Mouse (Mus musculus): ENCODE results near the gene Acsf2.

Gene Acsf2

GRCm38 (mm10) chr11:94548041-94548784, 53.5 kb downstream of the Acsf2 start:
- H3K27me3 ChIP-seq (ENCODE audit: insufficient read depth, low read length): peaks cover 9% of the 10 kb centered on the region
- peak overlapping the region; percentile 88 for H3K4me3 ChIP-seq (replicated peaks; ENCODE audit: low read length)
- H3K36me3 ChIP-seq (ENCODE audit: insufficient read depth, low read length): no peaks in the 10 kb centered on the region
- H3K9me3 ChIP-seq (ENCODE audit: low read length): no peaks in the 10 kb centered on the region
- TF ChIP-seq POU5F1 (IDR thresholded peaks at IDR 0.05; ENCODE audit: borderline replicate concordance, low read length): no peak
- TF ChIP-seq CTCF (conservative IDR thresholded peaks at IDR 0.05; ENCODE audit: low read length): no peak
- no peak for TF ChIP-seq NANOG (IDR thresholded peaks at IDR 0.05; ENCODE audit: borderline replicate concordance, low read length)
- H3K4me1 ChIP-seq (replicated peaks; ENCODE audit: low read depth, low read length): peaks cover 26% of the 10 kb centered on the region

- TF ChIP-seq POU5F1 (IDR thresholded peaks at IDR 0.05; ENCODE audit: borderline replicate concordance, low read length): no peak
- Histone ChIP-seq H3K27me3 (ENCODE audit: insufficient read depth, low read length) (peaks cover 9% of the 10 kb centered on the region), H3K9me3 (ENCODE audit: low read length) (no peaks in the 10 kb centered on the region), H3K4me1 (replicated peaks; ENCODE audit: low read depth, low read length) (peaks cover 26% of the 10 kb centered on the region), H3K4me3 (replicated peaks; ENCODE audit: low read length) (no peak overlapping the region), H3K36me3 (ENCODE audit: insufficient read depth, low read length) (no peaks in the 10 kb centered on the region)
Measured at GRCm38 (mm10) chr11:94547271-94547670, 54.4 kb downstream of the Acsf2 start.

- peaks cover 9% of the 10 kb centered on the region for H3K27me3 ChIP-seq (ENCODE audit: insufficient read depth, low read length)
- H3K4me1 ChIP-seq (replicated peaks; ENCODE audit: low read depth, low read length): peaks cover 26% of the 10 kb centered on the region
- no peaks in the 10 kb centered on the region for H3K9me3 ChIP-seq (ENCODE audit: low read length)
- H3K36me3 ChIP-seq (ENCODE audit: insufficient read depth, low read length): no peaks in the 10 kb centered on the region
- H3K4me3 ChIP-seq (replicated peaks; ENCODE audit: low read length): no peak overlapping the region
- TF ChIP-seq POU5F1 (IDR thresholded peaks at IDR 0.05; ENCODE audit: borderline replicate concordance, low read length): no peak
- no peak for TF ChIP-seq CTCF (conservative IDR thresholded peaks at IDR 0.05; ENCODE audit: low read length)
- no peak for TF ChIP-seq NANOG (IDR thresholded peaks at IDR 0.05; ENCODE audit: borderline replicate concordance, low read length)
Measured at GRCm38 (mm10) chr11:94546381-94546780, 55.3 kb downstream of the Acsf2 start.

- Histone ChIP-seq H3K36me3 (ENCODE audit: insufficient read depth, low read length) (no peaks in the 10 kb centered on the region), H3K9me3 (ENCODE audit: low read length) (peaks cover 14% of the 10 kb centered on the region; the same call in 1 of the 2 replicates), H3K27me3 (ENCODE audit: insufficient read depth, low read length) (peaks cover 9% of the 10 kb centered on the region), H3K4me3 (replicated peaks; ENCODE audit: low read length) (no peak overlapping the region), H3K4me1 (replicated peaks; ENCODE audit: low read depth, low read length) (peaks cover 23% of the 10 kb centered on the region)
- no peak for TF ChIP-seq NANOG (IDR thresholded peaks at IDR 0.05; ENCODE audit: borderline replicate concordance, low read length)
- no peak for TF ChIP-seq POU5F1 (IDR thresholded peaks at IDR 0.05; ENCODE audit: borderline replicate concordance, low read length)
- no peak for TF ChIP-seq CTCF (conservative IDR thresholded peaks at IDR 0.05; ENCODE audit: low read length)
Measured at GRCm38 (mm10) chr11:94544422-94544821, 57.2 kb downstream of the Acsf2 start.

- peaks cover 9% of the 10 kb centered on the region for H3K27me3 ChIP-seq (ENCODE audit: insufficient read depth, low read length)
- H3K9me3 ChIP-seq (ENCODE audit: low read length): peaks cover 19% of the 10 kb centered on the region; the same call in 1 of the 2 replicates
- H3K4me3 ChIP-seq (replicated peaks; ENCODE audit: low read length): no peak overlapping the region
- peaks cover 20% of the 10 kb centered on the region for H3K4me1 ChIP-seq (replicated peaks; ENCODE audit: low read depth, low read length)
- no peaks in the 10 kb centered on the region for H3K36me3 ChIP-seq (ENCODE audit: insufficient read depth, low read length)
- TF ChIP-seq NANOG (IDR thresholded peaks at IDR 0.05; ENCODE audit: borderline replicate concordance, low read length) (no peak), CTCF (conservative IDR thresholded peaks at IDR 0.05; ENCODE audit: low read length) (peak; percentile 87)
Measured at GRCm38 (mm10) chr11:94543932-94544331, 57.7 kb downstream of the Acsf2 start.

- Histone ChIP-seq H3K9me3 (ENCODE audit: low read length) (peaks cover 21% of the 10 kb centered on the region; the same call in 1 of the 2 replicates), H3K4me3 (replicated peaks; ENCODE audit: low read length) (no peak overlapping the region), H3K36me3 (ENCODE audit: insufficient read depth, low read length) (no peaks in the 10 kb centered on the region), H3K4me1 (replicated peaks; ENCODE audit: low read depth, low read length) (peaks cover 21% of the 10 kb centered on the region), H3K27me3 (ENCODE audit: insufficient read depth, low read length) (peaks cover 5% of the 10 kb centered on the region)
- TF ChIP-seq NANOG (IDR thresholded peaks at IDR 0.05; ENCODE audit: borderline replicate concordance, low read length): no peak
- no peak for TF ChIP-seq CTCF (conservative IDR thresholded peaks at IDR 0.05; ENCODE audit: low read length)
- TF ChIP-seq POU5F1 (IDR thresholded peaks at IDR 0.05; ENCODE audit: borderline replicate concordance, low read length): no peak
Measured at GRCm38 (mm10) chr11:94543344-94543743, 58.3 kb downstream of the Acsf2 start.

GRCm38 (mm10) chr11:94542400-94542799, 59.3 kb downstream of the Acsf2 start:
- no peaks in the 10 kb centered on the region for H3K36me3 ChIP-seq (ENCODE audit: insufficient read depth, low read length)

GRCm38 (mm10) chr11:94539761-94540160, 61.9 kb downstream of the Acsf2 start:
- Histone ChIP-seq H3K27me3 (ENCODE audit: insufficient read depth, low read length) (0 out of 2 replicates have a peak, but pooled peaks cover 3% of the 10 kb centered on the region), H3K4me3 (replicated peaks; ENCODE audit: low read length) (no peak overlapping the region), H3K36me3 (ENCODE audit: insufficient read depth, low read length) (no peaks in the 10 kb centered on the region), H3K9me3 (ENCODE audit: low read length) (peaks cover 21% of the 10 kb centered on the region; the same call in 1 of the 2 replicates), H3K4me1 (replicated peaks; ENCODE audit: low read depth, low read length) (peaks cover 10% of the 10 kb centered on the region)
- TF ChIP-seq POU5F1 (IDR thresholded peaks at IDR 0.05; ENCODE audit: borderline replicate concordance, low read length) (no peak), NANOG (IDR thresholded peaks at IDR 0.05; ENCODE audit: borderline replicate concordance, low read length) (no peak), CTCF (conservative IDR thresholded peaks at IDR 0.05; ENCODE audit: low read length) (no peak)

More at GRCm38 (mm10) chr11:94542400-94542799, 59.3 kb downstream of the Acsf2 start:
- no peak for TF ChIP-seq CTCF (conservative IDR thresholded peaks at IDR 0.05; ENCODE audit: low read length)
- TF ChIP-seq NANOG (IDR thresholded peaks at IDR 0.05; ENCODE audit: borderline replicate concordance, low read length): no peak
- no peak for TF ChIP-seq POU5F1 (IDR thresholded peaks at IDR 0.05; ENCODE audit: borderline replicate concordance, low read length)
- Histone ChIP-seq H3K4me1 (replicated peaks; ENCODE audit: low read depth, low read length) (peaks cover 16% of the 10 kb centered on the region), H3K4me3 (replicated peaks; ENCODE audit: low read length) (no peak overlapping the region), H3K9me3 (ENCODE audit: low read length) (peaks cover 21% of the 10 kb centered on the region; the same call in 1 of the 2 replicates), H3K27me3 (ENCODE audit: insufficient read depth, low read length) (0 out of 2 replicates have a peak, but pooled peaks cover 3% of the 10 kb centered on the region)
